Mouse (Mus musculus) myocyte (in vitro differentiated cells): ENCODE data around the gene Cntrob.

Experiments used
- E2F4 ChIP-seq: IDR thresholded peaks from one replicate; pipeline ENCODE4 v1.6.1; 2011; ENCODE audit warnings: mild to moderate bottlenecking, control low read depth, moderate library complexity; ENCODE audit not compliant: insufficient read depth
- MAX ChIP-seq: IDR thresholded peaks from one replicate; pipeline ENCODE4 v1.6.1; 2011; ENCODE audit warnings: low read depth, mild to moderate bottlenecking, control low read depth
- MYOD1 ChIP-seq, 3 experiments: IDR thresholded peaks; one replicate each; pipeline ENCODE4 v1.6.1; 2011; ENCODE audit warnings: control low read depth in 2 of 3, low read depth in 2 of 3, mild to moderate bottlenecking in 2 of 3, moderate library complexity in 1 of 3; ENCODE audit not compliant: insufficient read length in 2 of 3, control insufficient read depth in 1 of 3
- POLR2A ChIP-seq: IDR thresholded peaks from one replicate; pipeline ENCODE4 v1.6.1; 2011; ENCODE audit warnings: low read depth, mild to moderate bottlenecking, control low read depth, moderate library complexity; ENCODE audit not compliant: insufficient read length
- POLR2AphosphoS2 ChIP-seq: IDR thresholded peaks from one replicate; pipeline ENCODE4 v1.6.1; 2011; ENCODE audit warnings: low read depth, control low read depth; ENCODE audit not compliant: insufficient read length
- REST ChIP-seq: IDR thresholded peaks from one replicate; pipeline ENCODE4 v1.6.1; 2011; ENCODE audit warnings: mild to moderate bottlenecking, control low read depth, moderate library complexity; ENCODE audit not compliant: insufficient read depth, insufficient read length
- SRF ChIP-seq: IDR thresholded peaks from one replicate; pipeline ENCODE4 v1.6.1; 2011; ENCODE audit warnings: low read depth; ENCODE audit not compliant: control insufficient read depth, insufficient read length
- TCF12 ChIP-seq: IDR thresholded peaks from one replicate; pipeline ENCODE4 v1.6.1; 2011; ENCODE audit warnings: mild to moderate bottlenecking, control low read depth; ENCODE audit not compliant: poor library complexity, insufficient read depth, severe bottlenecking
- TCF3 ChIP-seq: IDR thresholded peaks from one replicate; pipeline ENCODE4 v1.6.1; 2011; ENCODE audit warnings: low read depth, control low read depth; ENCODE audit not compliant: insufficient read length
- USF1 ChIP-seq: IDR thresholded peaks from one replicate; pipeline ENCODE4 v1.6.1; 2011; ENCODE audit warnings: low read depth, mild to moderate bottlenecking, control low read depth, moderate library complexity

- TF ChIP-seq POLR2A, result no peak
- TF ChIP-seq POLR2AphosphoS2, result no peak
- TF ChIP-seq MAX, result no peak
- TF ChIP-seq USF1, result no peak
- no peak for TF ChIP-seq E2F4
- peak; percentile 89 to 96 (median 94) for TF ChIP-seq MYOD1 (IDR thresholded peaks at IDR 0.05; ENCODE audit: control insufficient read depth in 1 of 3, insufficient read length in 2 of 3, low read depth in 2 of 3)
- peak; percentile 31 for TF ChIP-seq TCF12
- TF ChIP-seq TCF3, result no peak
- TF ChIP-seq SRF, result peak; percentile 51
- no peak for TF ChIP-seq REST
Observed at GRCm38 (mm10) chr11:69295286-69295685, 28.3 kb downstream of the Cntrob start.
